Mouse (Mus musculus) hindbrain, embryonic 11.5 days (tissue): Measurements from ENCODE around the gene Cyp11a1. TPM values are rescaled to one million over a fixed set of nuclear protein-coding genes. Genes with fewer than 3 reads are reported as not detected.
A peak's percentile ranks its signal among the peaks of the same experiment; 100 is the strongest.

Experiments
- ATAC-seq: fragments of 200-750 bp; cut with Nextera tagmentation; 2 replicates; pipeline ENCODE4 v1.8.0; 2017; ENCODE audit warnings: mild to moderate bottlenecking, moderate TSS enrichment, moderate library complexity; ENCODE audit not compliant: low FRiP score
- DNase-seq: peaks from one replicate; pipeline ENCODE4 v3.0.0-alpha.2; 2015; ENCODE audit warnings: low spot score
- H3K27ac ChIP-seq: fragments of 300-500 bp; sonication (generic); 2 replicates; pipeline ENCODE4 v1.5.1; 2014; ENCODE audit warnings: mild to moderate bottlenecking, low read depth, low read length
- H3K27me3 ChIP-seq: fragments of 300-500 bp; sonication (generic); 2 replicates; pipeline ENCODE4 v1.6.1; 2014; ENCODE audit warnings: mild to moderate bottlenecking, low read length, moderate library complexity, mixed read lengths; ENCODE audit not compliant: control insufficient read depth, insufficient read depth
- H3K36me3 ChIP-seq: fragments of 300-500 bp; sonication (generic); 2 replicates; pipeline ENCODE4 v1.6.1; 2014; ENCODE audit warnings: mild to moderate bottlenecking, low read length, moderate library complexity, mixed read lengths; ENCODE audit not compliant: control insufficient read depth, insufficient read depth
- H3K4me1 ChIP-seq: fragments of 300-500 bp; sonication (generic); replicated peaks from 2 replicates; pipeline ENCODE4 v1.6.1; 2014; ENCODE audit warnings: low read length, mixed read lengths; ENCODE audit not compliant: control insufficient read depth, insufficient read depth
- H3K4me2 ChIP-seq: fragments of 300-500 bp; sonication (generic); replicated peaks from 2 replicates; pipeline ENCODE4 v1.6.1; 2014; ENCODE audit warnings: mild to moderate bottlenecking, low read depth, low read length
- H3K4me3 ChIP-seq: fragments of 300-500 bp; sonication (generic); 2 replicates; pipeline ENCODE4 v1.5.1; 2014; ENCODE audit warnings: low read depth, low read length
- H3K9ac ChIP-seq: fragments of 300-500 bp; sonication (generic); 2 replicates; pipeline ENCODE4 v1.6.1; 2014; ENCODE audit warnings: low read depth, low read length
- H3K9me3 ChIP-seq: fragments of 300-500 bp; sonication (generic); 2 replicates; pipeline ENCODE4 v1.6.1; 2016; ENCODE audit warnings: low read length; ENCODE audit not compliant: control insufficient read depth
- WGBS: fragments of 180-500 bp; shearing (Covaris S2); extraction: QIAGEN DNeasy Blood & Tissue Kit; methylation state at CpG from one replicate; pipeline ENCODE4 v1.1.7; 2014; 5-methylcytosine and 5-hydroxymethylcytosine counted together
- polyA plus RNA-seq: library from polyadenylated mRNA; unstranded; fragments of >200 nt; fragmentation: Nextera tagmentation; extraction: Ambion mirVana; gene quantifications from 2 replicates; pipeline ENCODE4 v1.2.1, GENCODE M21; 2014

Cyp11a1 gene
- polyA plus RNA-seq, 1 experiment from 2014 or later: not detected

DNA sequence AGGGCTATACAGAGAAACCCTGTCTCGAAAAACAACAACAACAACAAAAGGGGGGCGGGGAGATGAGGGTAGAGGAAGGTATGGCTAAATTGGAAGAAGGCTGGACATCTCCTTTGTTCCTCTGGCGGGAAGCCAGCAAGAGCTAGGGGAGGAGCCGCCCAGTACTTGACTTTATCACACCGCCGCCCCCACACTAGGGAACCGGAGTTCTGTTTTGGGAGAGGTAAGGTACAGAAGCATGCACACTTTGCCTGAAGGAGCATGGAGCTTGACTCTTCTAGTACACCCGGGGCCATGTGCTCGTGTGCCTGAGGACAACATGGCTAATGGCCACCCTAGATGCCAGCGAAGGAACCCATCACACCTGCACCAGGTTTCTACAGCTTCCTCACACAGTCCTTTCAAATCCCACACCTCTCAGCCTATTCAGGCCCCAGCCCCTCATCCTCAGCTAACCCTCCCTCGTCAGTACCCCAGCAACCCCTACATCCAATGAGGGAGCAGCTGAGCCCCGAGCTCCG lies 8.6 kb upstream of the Cyp11a1 start:
- ATAC-seq: peak; percentile 83; the same call in 1 of the 2 replicates
- 18% methylated on average over 13 of the region's 13 CpGs for WGBS
- Histone ChIP-seq H3K4me2 (peak overlapping the region; percentile 43), H3K27ac (no peak overlapping the region), H3K4me1 (no peaks in the 10 kb centered on the region), H3K36me3 (no peaks in the 10 kb centered on the region), H3K4me3 (peak overlapping the region; percentile 16; the same call in 1 of the 2 replicates), H3K27me3 (no peaks in the 10 kb centered on the region), H3K9ac (no peak overlapping the region), H3K9me3 (no peaks in the 10 kb centered on the region)
- peak; percentile 13 for DNase-seq

DNA sequence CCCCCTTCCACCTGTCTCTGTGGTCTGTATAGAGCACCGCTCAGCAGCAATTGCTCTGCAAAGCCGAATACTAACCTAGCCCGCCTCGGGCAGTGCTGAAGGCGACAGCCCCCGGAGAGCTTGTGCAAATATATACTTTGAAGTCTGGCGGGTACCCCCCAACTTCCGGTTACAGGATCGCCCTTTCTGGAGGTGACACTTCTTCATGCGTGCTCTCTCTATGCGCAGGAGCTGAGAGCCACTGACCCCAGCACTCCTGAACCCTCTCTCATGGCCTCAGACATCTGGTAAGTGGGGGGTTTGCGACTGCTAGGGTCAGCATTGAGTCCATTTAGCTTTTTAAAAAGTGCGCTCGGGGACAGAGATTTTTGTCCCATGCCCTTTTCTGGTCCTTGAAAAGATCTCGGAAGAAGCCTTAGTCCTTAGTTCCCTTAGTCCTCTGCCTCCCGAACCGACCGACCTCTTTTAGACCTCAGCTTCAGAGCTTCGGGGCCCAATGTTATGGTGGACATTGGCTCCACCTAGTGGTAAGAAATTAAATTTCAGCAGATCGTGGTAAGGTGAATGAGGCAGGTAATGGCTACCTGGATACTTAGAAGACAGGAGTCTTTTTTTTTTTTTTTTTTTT lies 8.1 kb upstream of the Cyp11a1 start:
- Histone ChIP-seq H3K4me3 (peak overlapping the region; percentile 16), H3K27ac (no peak overlapping the region), H3K4me1 (no peaks in the 10 kb centered on the region), H3K9ac (no peak overlapping the region), H3K4me2 (peak overlapping the region; percentile 43), H3K9me3 (no peaks in the 10 kb centered on the region), H3K36me3 (no peaks in the 10 kb centered on the region), H3K27me3 (no peaks in the 10 kb centered on the region)
- ATAC-seq (peak; percentile 71), DNase-seq (peak; percentile 80)
- WGBS: under 1% methylated on average over 20 of the region's 20 CpGs

DNA sequence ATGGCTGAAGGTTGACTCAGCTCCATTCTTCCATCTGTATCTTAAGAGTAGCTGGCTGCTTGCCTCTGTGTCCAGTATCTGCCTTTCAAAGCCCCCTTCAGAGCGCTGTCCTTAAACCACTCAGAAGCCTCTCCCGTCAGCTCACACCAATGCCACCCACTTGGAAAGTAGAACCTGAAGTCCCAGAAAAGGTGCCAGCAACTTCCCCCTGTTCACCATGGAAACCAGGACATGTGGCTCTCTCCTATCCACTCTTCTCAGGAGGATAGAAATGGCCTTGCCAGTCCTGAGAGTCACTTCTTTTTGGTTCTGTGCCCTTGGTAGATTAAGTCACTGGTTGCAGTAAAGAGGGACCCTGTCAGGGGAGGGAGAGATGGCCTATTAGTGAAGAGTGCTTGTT lies 7.5 kb upstream of the Cyp11a1 start:
- no peak overlapping the region for H3K27ac ChIP-seq
- no peak for ATAC-seq
- no peak overlapping the region for H3K4me2 ChIP-seq
- H3K9me3 ChIP-seq: no peaks in the 10 kb centered on the region
- no peaks in the 10 kb centered on the region for H3K27me3 ChIP-seq
- DNase-seq: no peak
- no peak overlapping the region for H3K4me3 ChIP-seq
- H3K9ac ChIP-seq: no peak overlapping the region
- no peaks in the 10 kb centered on the region for H3K4me1 ChIP-seq
- no peaks in the 10 kb centered on the region for H3K36me3 ChIP-seq
- WGBS: 53% methylated on average over 2 of the region's 2 CpGs

DNA sequence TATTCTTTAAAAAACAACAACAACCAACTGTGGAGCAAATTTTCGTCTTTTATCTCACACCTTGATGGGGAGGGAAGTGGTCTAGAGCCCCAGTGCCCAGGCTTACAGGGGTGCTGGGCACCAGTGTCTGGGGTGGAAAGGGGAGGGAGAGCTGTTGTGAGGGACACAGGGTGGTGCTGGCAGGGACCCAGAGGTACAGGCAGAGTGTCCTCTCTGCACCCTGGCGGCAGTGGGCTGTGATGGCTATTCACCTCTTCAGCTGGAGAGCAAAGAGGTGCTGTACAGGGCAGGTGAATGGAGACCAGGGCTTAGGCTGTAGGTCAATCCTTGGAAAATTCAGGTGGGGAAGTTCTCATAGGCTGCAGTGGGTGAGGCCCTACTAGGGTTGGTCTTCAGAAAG lies 6.5 kb upstream of the Cyp11a1 start:
- ATAC-seq: no peak
- H3K4me1 ChIP-seq: no peaks in the 10 kb centered on the region
- no peak overlapping the region for H3K4me3 ChIP-seq
- H3K9ac ChIP-seq: no peak overlapping the region
- H3K27me3 ChIP-seq: no peaks in the 10 kb centered on the region
- no peaks in the 10 kb centered on the region for H3K9me3 ChIP-seq
- WGBS: 44% methylated on average over 2 of the region's 2 CpGs
- DNase-seq: no peak
- no peaks in the 10 kb centered on the region for H3K36me3 ChIP-seq
- H3K4me2 ChIP-seq: no peak overlapping the region
- no peak overlapping the region for H3K27ac ChIP-seq

DNA sequence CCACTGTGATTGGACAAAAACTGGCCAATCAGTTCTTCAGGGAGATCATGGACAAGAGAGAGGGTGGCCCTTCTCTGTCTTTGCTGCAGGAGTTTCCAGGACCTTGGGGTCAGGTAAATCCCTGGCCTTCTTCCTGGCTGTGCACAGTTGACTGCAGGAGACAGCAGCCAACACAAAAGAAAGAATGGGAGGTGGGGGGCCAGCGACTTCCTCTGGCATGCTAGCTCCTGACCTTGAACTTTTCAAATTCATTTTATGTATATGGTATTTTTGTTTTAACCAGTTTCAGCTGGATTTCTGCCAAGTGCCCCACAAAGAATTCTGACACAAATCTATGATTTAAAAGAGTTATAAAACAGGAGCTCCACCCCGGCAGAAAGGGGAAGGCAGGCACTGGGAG lies 2.9 kb upstream of the Cyp11a1 start:
- Histone ChIP-seq H3K4me2 (no peak overlapping the region), H3K27me3 (no peaks in the 10 kb centered on the region), H3K4me1 (peaks cover under 1% of the 10 kb centered on the region; the same call in 1 of the 2 replicates), H3K4me3 (no peak overlapping the region), H3K27ac (no peak overlapping the region), H3K9ac (no peak overlapping the region), H3K9me3 (no peaks in the 10 kb centered on the region), H3K36me3 (no peaks in the 10 kb centered on the region)
- ATAC-seq (no peak), DNase-seq (no peak)
- 33% methylated on average over 2 of the region's 2 CpGs for WGBS

DNA sequence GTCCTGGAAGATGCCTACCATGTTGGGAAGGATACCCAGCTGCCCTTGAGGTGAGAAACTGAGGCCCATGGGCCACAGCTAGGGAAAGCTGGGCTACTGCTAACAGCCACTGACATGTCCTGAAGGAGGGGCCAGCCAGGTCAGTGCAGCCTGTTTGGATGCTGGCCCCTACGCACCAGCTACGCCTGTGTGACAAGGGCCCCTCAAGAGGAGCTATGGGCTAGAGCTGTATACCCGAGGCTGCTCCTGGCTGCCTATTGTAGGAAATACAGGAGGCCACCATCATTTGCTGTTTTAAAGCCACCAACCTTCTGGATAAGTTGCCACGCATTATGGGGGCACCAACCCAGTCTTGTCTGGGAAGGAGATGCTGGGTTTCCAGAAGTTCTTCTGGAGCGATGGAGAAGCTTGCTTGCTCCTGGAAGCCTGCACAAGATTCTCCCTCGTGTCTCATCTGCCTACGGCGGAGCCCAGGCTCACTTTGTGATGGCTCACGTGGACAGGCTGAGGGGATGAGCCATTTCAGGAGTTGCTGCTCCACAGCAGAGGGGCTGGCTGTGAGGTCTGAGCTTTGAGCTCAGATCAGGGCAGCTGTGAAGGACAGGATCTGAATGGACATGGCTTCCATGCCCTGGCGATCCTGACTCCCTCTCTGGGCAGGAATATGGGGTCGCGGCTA lies 2.3 kb downstream of the Cyp11a1 start:
- WGBS: 58% methylated on average over 12 of the region's 12 CpGs
- DNase-seq: no peak

DNA sequence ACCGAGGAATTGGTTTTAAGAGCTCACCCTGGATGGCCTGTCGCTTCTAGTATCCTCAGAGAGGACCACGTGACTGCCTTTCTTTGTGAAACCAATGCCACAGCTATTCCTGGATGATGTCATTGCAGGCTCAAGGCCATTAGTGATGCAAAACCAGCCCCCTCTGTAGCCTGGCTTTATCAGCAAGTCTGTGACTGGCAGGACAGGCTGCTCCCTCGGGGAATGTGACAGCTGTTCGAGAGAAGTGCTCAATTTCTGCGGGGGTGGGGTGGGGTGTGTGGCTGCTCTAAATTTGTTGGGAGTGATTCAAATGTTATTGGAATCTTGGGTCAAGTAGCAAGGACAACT lies 2.8 kb downstream of the Cyp11a1 start:
- peak; percentile 95 for ATAC-seq
- WGBS: 6% methylated on average over 6 of the region's 6 CpGs

More for the DNA sequence above, 2.3 kb downstream of the Cyp11a1 start:
- H3K9me3 ChIP-seq: no peaks in the 10 kb centered on the region
- peak overlapping the region; percentile 42 for H3K9ac ChIP-seq
- no peaks in the 10 kb centered on the region for H3K27me3 ChIP-seq
- no peaks in the 10 kb centered on the region for H3K36me3 ChIP-seq
- peak; percentile 82 for ATAC-seq
- H3K4me3 ChIP-seq: no peak overlapping the region
- peak overlapping the region; percentile 89 for H3K27ac ChIP-seq
- H3K4me1 ChIP-seq: peaks cover 5% of the 10 kb centered on the region
- H3K4me2 ChIP-seq: peak overlapping the region; percentile 30; the same call in 1 of the 2 replicates

DNA sequence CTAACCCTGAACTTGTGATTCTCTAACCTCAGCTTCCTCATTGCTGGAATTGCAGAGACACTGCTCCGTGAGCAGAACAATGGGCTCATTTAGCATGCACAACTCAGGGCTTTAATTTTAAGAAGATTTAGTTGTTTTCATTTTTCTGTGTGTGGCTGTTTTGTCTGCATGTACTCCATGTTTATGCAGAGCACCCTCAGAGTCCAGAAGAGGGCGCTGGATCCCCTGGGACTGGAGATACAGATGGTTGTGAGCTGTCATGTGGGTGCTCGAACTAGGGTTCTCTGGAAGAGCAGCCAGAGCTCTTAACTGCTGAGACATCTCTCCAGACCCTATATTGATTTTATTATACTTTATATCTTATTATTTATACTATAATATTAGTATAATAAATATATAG lies 3.4 kb downstream of the Cyp11a1 start:
- DNase-seq (peak; percentile 22), ATAC-seq (0 out of 2 replicates have a peak, but pooled peaks have one; percentile 4)
- Histone ChIP-seq H3K27ac (peak overlapping the region; percentile 89), H3K27me3 (no peaks in the 10 kb centered on the region), H3K4me1 (peaks cover 5% of the 10 kb centered on the region), H3K36me3 (no peaks in the 10 kb centered on the region), H3K4me3 (no peak overlapping the region), H3K4me2 (no peak overlapping the region), H3K9ac (no peak overlapping the region), H3K9me3 (no peaks in the 10 kb centered on the region)
- 59% methylated on average over 3 of the region's 3 CpGs for whole genome bisulfite sequencing

More for the DNA sequence above, 2.8 kb downstream of the Cyp11a1 start:
- H3K27me3 ChIP-seq: no peaks in the 10 kb centered on the region
- H3K27ac ChIP-seq: peak overlapping the region; percentile 89
- H3K9ac ChIP-seq: peak overlapping the region; percentile 42; the same call in 1 of the 2 replicates
- H3K4me3 ChIP-seq: no peak overlapping the region
- DNase-seq: peak; percentile 87
- H3K9me3 ChIP-seq: no peaks in the 10 kb centered on the region
- peaks cover 5% of the 10 kb centered on the region for H3K4me1 ChIP-seq
- peak overlapping the region; percentile 30; the same call in 1 of the 2 replicates for H3K4me2 ChIP-seq
- no peaks in the 10 kb centered on the region for H3K36me3 ChIP-seq
